In the genomic region with DNA sequence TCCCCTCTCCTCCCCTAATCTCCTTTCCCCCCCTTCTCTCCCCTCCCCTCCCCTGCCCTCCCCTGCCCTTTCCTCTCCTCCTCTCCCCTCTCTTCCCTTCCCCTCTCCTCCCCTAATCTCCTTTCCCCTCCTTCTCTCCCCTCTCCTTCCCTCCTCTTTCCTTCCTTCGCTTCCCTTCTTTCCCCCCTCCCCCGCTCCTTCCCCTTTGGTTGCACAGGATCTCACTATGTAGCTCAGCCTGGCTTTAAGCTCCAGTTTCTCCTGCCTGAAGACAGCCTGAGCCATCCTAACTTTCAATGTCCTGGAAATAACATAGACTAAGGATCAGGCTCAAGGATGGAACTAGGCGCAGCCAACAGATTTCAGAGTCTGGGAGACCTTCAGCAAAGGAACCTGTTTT, we compare ENCODE assay signal across 12 mouse cellular contexts. TPM values are rescaled to one million over a fixed set of nuclear protein-coding genes. Genes with fewer than 3 reads are reported as not detected.
DNase-seq lines count a peak whose midpoint lies in the region; ATAC-seq and TF ChIP-seq lines count a peak whose summit lies in the region.
"Had no signal": no experiment of that assay in that cellular context is flagged by ENCODE, and none has a peak within 500 bp of the region (broad histone marks: within the 10 kb centered on the region; RNA-seq: fewer than 3 reads in every experiment).

No protein-coding gene starts in this region.

- no peaks in the 10 kb centered on the region for H3K9me3 ChIP-seq in kidney, embryonic 14.5 days (ENCODE audit: control insufficient read depth, low read length)
- no peaks in the 10 kb centered on the region for H3K9me3 ChIP-seq in intestine, embryonic 14.5 days (ENCODE audit: control insufficient read depth, low read length)
- H3K9me3 ChIP-seq: embryonic facial prominence, embryonic 15.5 days; megakaryocyte, embryonic 14.5 days; neural tube, embryonic 12.5 days had no signal

- no peak for TF ChIP-seq EP300 in heart, adult 2 months (IDR thresholded peaks at IDR 0.05; ENCODE audit: insufficient read depth, low read depth, low read length)

- 36% methylated on average over 3 of the region's 3 CpGs for whole genome bisulfite sequencing in heart, adult 2 months
- WGBS in kidney, embryonic 14.5 days, result 57% methylated on average over 3 of the region's 3 CpGs
- 60% methylated on average over 3 of the region's 3 CpGs for WGBS in intestine, embryonic 14.5 days

- no peak overlapping the region for H3ac ChIP-seq in myocyte (ENCODE audit: control insufficient read depth, insufficient read length)

- peak overlapping the region; percentile 34; the same call in 1 of the 2 replicates for H3K9ac ChIP-seq in heart, adult 2 months (ENCODE audit: low read depth, low read length)
- no peak overlapping the region for H3K9ac ChIP-seq in kidney, embryonic 14.5 days (ENCODE audit: low read depth, low read length)
- no peak overlapping the region for H3K9ac ChIP-seq in intestine, embryonic 14.5 days (ENCODE audit: low read length)
- H3K9ac ChIP-seq: embryonic facial prominence, embryonic 15.5 days; neural tube, embryonic 12.5 days had no signal

- H3K4me3 ChIP-seq in heart, adult 2 months, result peak overlapping the region; percentile 32
- no peak overlapping the region for H3K4me3 ChIP-seq in kidney, embryonic 14.5 days (ENCODE audit: low read length)
- H3K4me3 ChIP-seq in intestine, embryonic 14.5 days (ENCODE audit: low read depth, low read length), result peak overlapping the region; percentile 11
- no peak overlapping the region for H3K4me3 ChIP-seq in myocyte
- H3K4me3 ChIP-seq: embryonic facial prominence, embryonic 15.5 days; megakaryocyte, embryonic 14.5 days; neural tube, embryonic 12.5 days had no signal

- no peak overlapping the region; the same call in 1 of the 2 replicates for H3K4me2 ChIP-seq in kidney, embryonic 14.5 days (replicated peaks; ENCODE audit: low read depth, low read length)
- H3K4me2 ChIP-seq in intestine, embryonic 14.5 days (ENCODE audit: low read length), result peak overlapping the region; percentile 63; the same call in 1 of the 2 replicates
- H3K4me2 ChIP-seq in myocyte (ENCODE audit: low read depth), result peak overlapping the region; percentile 74
- H3K4me2 ChIP-seq: embryonic facial prominence, embryonic 15.5 days had no signal

- peak overlapping the region; percentile 56 for H3K27ac ChIP-seq in heart, adult 2 months
- no peak overlapping the region for H3K27ac ChIP-seq in kidney, embryonic 14.5 days (ENCODE audit: low read depth, low read length)
- H3K27ac ChIP-seq in intestine, embryonic 14.5 days (ENCODE audit: low read depth), result peak overlapping the region; percentile 47
- H3K27ac ChIP-seq: embryonic facial prominence, embryonic 15.5 days; neural tube, embryonic 12.5 days had no signal

- TF ChIP-seq POLR2A in heart, adult 2 months (IDR thresholded peaks at IDR 0.05; ENCODE audit: insufficient read depth, low read depth, low read length), result no peak
- TF ChIP-seq POLR2A in myocyte (IDR thresholded peaks at IDR 0.05; ENCODE audit: insufficient read length, low read depth), result no peak

- H3K27me3 ChIP-seq in heart, adult 2 months (ENCODE audit: control insufficient read depth, insufficient read depth, low read length), result no peaks in the 10 kb centered on the region
- H3K27me3 ChIP-seq in kidney, embryonic 14.5 days (ENCODE audit: control insufficient read depth, insufficient read depth, low read length), result 0 out of 2 replicates have a peak, but pooled peaks cover 5% of the 10 kb centered on the region
- H3K27me3 ChIP-seq in intestine, embryonic 14.5 days (replicated peaks; ENCODE audit: control insufficient read depth, insufficient read depth, low read length), result no peaks in the 10 kb centered on the region
- H3K27me3 ChIP-seq in myocyte (ENCODE audit: control insufficient read depth, insufficient read depth, insufficient read length), result no peaks in the 10 kb centered on the region

- H3K79me2 ChIP-seq in heart, adult 2 months (replicated peaks; ENCODE audit: control insufficient read depth, insufficient read depth, low read length), result no peaks in the 10 kb centered on the region
- no peaks in the 10 kb centered on the region for H3K79me2 ChIP-seq in myocyte (ENCODE audit: control insufficient read depth, insufficient read depth)

- peaks cover 21% of the 10 kb centered on the region for H3K36me3 ChIP-seq in heart, adult 2 months (ENCODE audit: control insufficient read depth, insufficient read depth, low read length)
- H3K36me3 ChIP-seq in kidney, embryonic 14.5 days (ENCODE audit: control insufficient read depth, insufficient read depth, low read length), result no peaks in the 10 kb centered on the region; the same call in 1 of the 2 replicates
- H3K36me3 ChIP-seq in intestine, embryonic 14.5 days (ENCODE audit: control insufficient read depth, insufficient read depth, low read length), result 0 out of 2 replicates have a peak, but pooled peaks cover 3% of the 10 kb centered on the region
- no peaks in the 10 kb centered on the region for H3K36me3 ChIP-seq in myocyte (ENCODE audit: control insufficient read depth, insufficient read depth)
- H3K36me3 ChIP-seq: embryonic facial prominence, embryonic 15.5 days; neural tube, embryonic 12.5 days had no signal

- intact Hi-C loops in heart, adult 2 months (cut with DNase I), result no loop called here

- no peak for DNase-seq in heart, adult 2 months
- DNase-seq in heart, adult 9 months (ENCODE audit: low spot score in 2 of 2), result no peak
- peak; percentile 52 to 60 for DNase-seq in kidney, postnatal 4 days
- no peak for DNase-seq in intestine, embryonic 14.5 days (ENCODE audit: low spot score)
- DNase-seq in frontal cortex, postnatal 25 days (ENCODE audit: low spot score in 2 of 2), result no peak
- no peak for DNase-seq in layer of hippocampus, adult 9-11 months
- DNase-seq: cerebellum, adult 9-11 months had no signal

- peaks cover 36% of the 10 kb centered on the region for H3K4me1 ChIP-seq in heart, adult 2 months (ENCODE audit: control insufficient read depth, insufficient read depth, low read length)
- peaks cover 31% of the 10 kb centered on the region for H3K4me1 ChIP-seq in kidney, embryonic 14.5 days (ENCODE audit: control insufficient read depth, insufficient read depth, low read length)
- peaks cover 32% of the 10 kb centered on the region for H3K4me1 ChIP-seq in intestine, embryonic 14.5 days (replicated peaks; ENCODE audit: control insufficient read depth, insufficient read depth, low read length)

- ATAC-seq in kidney, embryonic 14.5 days (ENCODE audit: low FRiP score, low TSS enrichment), result no peak
- ATAC-seq in intestine, embryonic 14.5 days (replicated peaks; ENCODE audit: low FRiP score, low TSS enrichment, low read depth), result no peak

- TF ChIP-seq CTCF in heart, adult 2 months (IDR thresholded peaks at IDR 0.05), result no peak

TF ChIP-seq in myocyte, 11 proteins besides CTCF, POLR2A, EP300 and RAD21:
- TF ChIP-seq POLR2AphosphoS2 (IDR thresholded peaks at IDR 0.05; ENCODE audit: insufficient read length, low read depth) (no peak), TCF3 (IDR thresholded peaks at IDR 0.05; ENCODE audit: insufficient read length, low read depth) (no peak), REST (IDR thresholded peaks at IDR 0.05; ENCODE audit: insufficient read depth, insufficient read length) (no peak), TCF12 (IDR thresholded peaks at IDR 0.05; ENCODE audit: insufficient read depth, poor library complexity, severe bottlenecking) (no peak)

RNA-seq across cellular contexts. Expression of gene Tgm2, which starts 2.4 kb away (rescaled TPM):
- 100 to 1,000 TPM; 270 to 286 TPM for total RNA-seq in heart, adult 2 months (2021)
- 155 and 205 TPM in 2 replicates for polyA plus RNA-seq in heart, adult 2 months (2012; rRNA removed)
- polyA plus RNA-seq in kidney, embryonic 14.5 days (2014; fragmentation: Nextera tagmentation; extraction: Ambion mirVana), result 15.3 and 17.3 TPM in 2 replicates
- polyA plus RNA-seq in intestine, embryonic 14.5 days (2014; fragmentation: Nextera tagmentation; extraction: Ambion mirVana), result 54.4 and 59.7 TPM in 2 replicates
- polyA plus RNA-seq in myocyte (2012; fragmentation: generic; extraction: Trizol), result 61.0 TPM

Comparison
In these comparisons a context has a peak if more than half of its experiments do, and no peak if none do; other contexts are left out.
1. DNase-seq: peak in kidney, postnatal 4 days (2 of 2); none in heart, adult 2 months (0 of 2), heart, adult 9 months (0 of 2), intestine, embryonic 14.5 days (single experiment), frontal cortex, postnatal 25 days (0 of 2) and layer of hippocampus, adult 9-11 months (single experiment).
2. H3K4me3 ChIP-seq: peak in heart, adult 2 months (single experiment) and intestine, embryonic 14.5 days (single experiment); none in kidney, embryonic 14.5 days (single experiment) and myocyte (single experiment).